In genomic region chr10:81450140-81450539, GRCm38 (mm10) we compare ENCODE assay signal across 8 mouse cellular contexts. TPM values are rescaled to one million over a fixed set of nuclear protein-coding genes. Genes with fewer than 3 reads are reported as not detected.
DNase-seq lines count a peak whose midpoint lies in the region; ATAC-seq lines count a peak whose summit lies in the region.

No protein-coding gene starts in this region.

- H3K36me3 ChIP-seq in limb, embryonic 12.5 days, result no peaks in the 10 kb centered on the region
- H3K36me3 ChIP-seq in midbrain, embryonic 16.5 days (ENCODE audit: control insufficient read depth, insufficient read depth, low read length), result no peaks in the 10 kb centered on the region

- peak; percentile 66 to 68 for DNase-seq in urinary bladder, adult 18-20 months (ENCODE audit: low spot score in 2 of 2)
- no peak for DNase-seq in urinary bladder, postnatal 10 days (ENCODE audit: low spot score)
- peak; percentile 91 for DNase-seq in embryo, embryonic 10.5 days (ENCODE audit: low spot score)
- DNase-seq in gastrocnemius, postnatal 4 days (ENCODE audit: low spot score in 2 of 2), result peak; percentile 74 to 87
- peak; percentile 73 for DNase-seq in kidney, adult 11 months
- peak; percentile 76 to 78 for DNase-seq in spleen, postnatal 36 days (ENCODE audit: low spot score in 2 of 2)

- H3K4me2 ChIP-seq in limb, embryonic 12.5 days, result no peak overlapping the region
- H3K4me2 ChIP-seq in midbrain, embryonic 16.5 days (ENCODE audit: low read length), result no peak overlapping the region

- H3K9me3 ChIP-seq in limb, embryonic 12.5 days, result no peaks in the 10 kb centered on the region
- no peaks in the 10 kb centered on the region for H3K9me3 ChIP-seq in midbrain, embryonic 16.5 days (replicated peaks; ENCODE audit: control insufficient read depth, low read length, poor library complexity, severe bottlenecking)

- H3K9ac ChIP-seq in limb, embryonic 12.5 days (replicated peaks), result no peak overlapping the region
- H3K9ac ChIP-seq in midbrain, embryonic 16.5 days (ENCODE audit: low read depth, low read length), result no peak overlapping the region

- H3K27ac ChIP-seq in limb, embryonic 12.5 days, result no peak overlapping the region
- H3K27ac ChIP-seq in midbrain, embryonic 16.5 days (ENCODE audit: low read length), result no peak overlapping the region

- peaks cover 50% of the 10 kb centered on the region for H3K27me3 ChIP-seq in limb, embryonic 12.5 days
- H3K27me3 ChIP-seq in midbrain, embryonic 16.5 days (ENCODE audit: control insufficient read depth, insufficient read depth, low read depth, low read length), result peaks cover 45% of the 10 kb centered on the region

- 2% methylated on average over 7 of the region's 7 CpGs for WGBS in limb, embryonic 12.5 days
- WGBS in midbrain, embryonic 16.5 days, result 4% methylated on average over 7 of the region's 7 CpGs

- H3K4me1 ChIP-seq in limb, embryonic 12.5 days (replicated peaks), result peaks cover 4% of the 10 kb centered on the region
- no peaks in the 10 kb centered on the region for H3K4me1 ChIP-seq in midbrain, embryonic 16.5 days (ENCODE audit: control insufficient read depth, insufficient read depth, low read length)

- no peak overlapping the region for H3K4me3 ChIP-seq in limb, embryonic 12.5 days (replicated peaks)
- H3K4me3 ChIP-seq in midbrain, embryonic 16.5 days (ENCODE audit: low read depth, low read length), result no peak overlapping the region

- peak; percentile 64; the same call in 1 of the 2 replicates for ATAC-seq in limb, embryonic 12.5 days (ENCODE audit: insufficient number of reproducible peaks, insufficient read depth, low FRiP score, low TSS enrichment, low read depth)
- ATAC-seq in midbrain, embryonic 16.5 days, result peak; percentile 66; the same call in 1 of the 2 replicates

RNA-seq across cellular contexts. Expression of gene Nfic, which starts 5.3 kb away (rescaled TPM):
- 100 to 1,000 TPM; 274 to 335 TPM for total RNA-seq in gastrocnemius, postnatal 4 days (2021)
- 30.8 and 31.1 TPM in 2 replicates for polyA plus RNA-seq in limb, embryonic 12.5 days (2016; fragmentation: Nextera tagmentation; extraction: Ambion mirVana)
- polyA plus RNA-seq in midbrain, embryonic 16.5 days (2015; fragmentation: Nextera tagmentation; extraction: Ambion mirVana), result 15.4 and 17.2 TPM in 2 replicates

RNA-seq across cellular contexts. Expression of gene Celf5, which starts 32.4 kb away (rescaled TPM):
- under 1 TPM; 0.47 to 0.52 TPM for total RNA-seq in gastrocnemius, postnatal 4 days (2021)
- polyA plus RNA-seq in limb, embryonic 12.5 days (2016; fragmentation: Nextera tagmentation; extraction: Ambion mirVana), result 0.70 and 0.93 TPM in 2 replicates
- 88.3 and 103 TPM in 2 replicates for polyA plus RNA-seq in midbrain, embryonic 16.5 days (2015; fragmentation: Nextera tagmentation; extraction: Ambion mirVana)

RNA-seq across cellular contexts. Expression of gene Ncln, which starts 46.1 kb away (rescaled TPM):
- 10 to 100 TPM; 59.3 to 61.3 TPM for total RNA-seq in gastrocnemius, postnatal 4 days (2021)
- 84.3 and 86.9 TPM in 2 replicates for polyA plus RNA-seq in limb, embryonic 12.5 days (2016; fragmentation: Nextera tagmentation; extraction: Ambion mirVana)
- 61.1 and 61.3 TPM in 2 replicates for polyA plus RNA-seq in midbrain, embryonic 16.5 days (2015; fragmentation: Nextera tagmentation; extraction: Ambion mirVana)

RNA-seq across cellular contexts. Expression of gene S1pr4, which starts 49.8 kb away (rescaled TPM):
- under 1 TPM; 0.37 to 0.54 TPM for total RNA-seq in gastrocnemius, postnatal 4 days (2021)
- polyA plus RNA-seq in limb, embryonic 12.5 days (2016; fragmentation: Nextera tagmentation; extraction: Ambion mirVana), result 0.28 and 0.53 TPM in 2 replicates
- polyA plus RNA-seq in midbrain, embryonic 16.5 days (2015; fragmentation: Nextera tagmentation; extraction: Ambion mirVana), result 0.44 and 0.58 TPM in 2 replicates

RNA-seq across cellular contexts. Expression of gene Smim24, which starts 57.3 kb away (rescaled TPM):
- total RNA-seq in gastrocnemius, postnatal 4 days (2021), result under 1 TPM; 0.91 to 0.98 TPM
- 2.9 and 3.0 TPM in 2 replicates for polyA plus RNA-seq in limb, embryonic 12.5 days (2016; fragmentation: Nextera tagmentation; extraction: Ambion mirVana)
- polyA plus RNA-seq in midbrain, embryonic 16.5 days (2015; fragmentation: Nextera tagmentation; extraction: Ambion mirVana), result 1.2 and 1.4 TPM in 2 replicates

Comparison
In these comparisons a context has a peak if more than half of its experiments do, and no peak if none do; other contexts are left out.
1. RNA of gene Celf5, which starts 32.4 kb away (polyA plus RNA-seq): 88.3 to 103 TPM in midbrain, embryonic 16.5 days; 0.70 to 0.93 TPM in limb, embryonic 12.5 days; every median in the first group is over 10 times any median in the second.